Mouse (Mus musculus) C2C12 (cell line): ENCODE results near the gene Stk38. TPM values are rescaled to one million over a fixed set of nuclear protein-coding genes. Genes with fewer than 3 reads are reported as not detected.

Experiments
- H3K27me3 ChIP-seq: one replicate; pipeline ENCODE4 v1.6.1; 2011; ENCODE audit not compliant: control insufficient read depth, insufficient read depth, insufficient read length
- H3K36me3 ChIP-seq: one replicate; pipeline ENCODE4 v1.6.1; 2011; ENCODE audit not compliant: control insufficient read depth, insufficient read depth
- H3K4me3 ChIP-seq: one replicate; pipeline ENCODE4 v1.5.1; 2011; ENCODE audit warnings: mild to moderate bottlenecking, control low read depth; ENCODE audit not compliant: poor library complexity, insufficient read depth, severe bottlenecking
- H3K79me2 ChIP-seq: one replicate; pipeline ENCODE4 v1.6.1; 2011; ENCODE audit not compliant: control insufficient read depth, insufficient read depth
- H3K79me3 ChIP-seq: one replicate; pipeline ENCODE4 v1.6.1; 2011; ENCODE audit warnings: low read depth, control low read depth
- H3ac ChIP-seq: one replicate; pipeline ENCODE3; 2011; ENCODE audit warnings: low read depth; ENCODE audit not compliant: control insufficient read depth, insufficient read length
- CEBPB ChIP-seq: IDR thresholded peaks from one replicate; pipeline ENCODE4 v1.6.1; 2011; ENCODE audit warnings: low read depth, mild to moderate bottlenecking, control low read depth, moderate library complexity
- CTCF ChIP-seq: IDR thresholded peaks from one replicate; pipeline ENCODE4 v1.5.1; 2011; ENCODE audit not compliant: control insufficient read depth, insufficient read depth, insufficient read length
- FOSL1 ChIP-seq: IDR thresholded peaks from one replicate; pipeline ENCODE4 v1.8.0; 2011; ENCODE audit warnings: mild to moderate bottlenecking, low read length; ENCODE audit not compliant: poor library complexity, insufficient read depth, severe bottlenecking
- MAX ChIP-seq: IDR thresholded peaks from one replicate; pipeline ENCODE4 v1.6.1; 2011; ENCODE audit warnings: mild to moderate bottlenecking, control low read depth
- MYOD1 ChIP-seq: IDR thresholded peaks from one replicate; pipeline ENCODE4 v1.6.1; 2011; ENCODE audit warnings: low read depth; ENCODE audit not compliant: control insufficient read depth, insufficient read length
- MYOG ChIP-seq: IDR thresholded peaks from one replicate; pipeline ENCODE4 v1.6.1; 2011; ENCODE audit not compliant: control insufficient read depth, insufficient read length; ENCODE audit errors: extremely low read depth
- USF1 ChIP-seq: IDR thresholded peaks from one replicate; pipeline ENCODE4 v1.6.1; 2011; ENCODE audit warnings: low read depth, mild to moderate bottlenecking, control low read depth, moderate library complexity
- polyA plus RNA-seq: library from polyadenylated mRNA; unstranded; fragments of >200 nt; fragmentation: generic; extraction: Trizol; gene quantifications from one replicate; pipeline ENCODE4 v1.2.1, GENCODE M21; 2012; ENCODE audit warnings: missing spikeins

Gene Stk38
- polyA plus RNA-seq, 1 experiment, result 19.2 TPM

- H3K79me3 ChIP-seq, result no peaks in the 10 kb centered on the region
- no peaks in the 10 kb centered on the region for H3K27me3 ChIP-seq
- H3ac ChIP-seq, result no peak overlapping the region
- H3K4me3 ChIP-seq, result no peak overlapping the region
- peaks cover under 1% of the 10 kb centered on the region for H3K79me2 ChIP-seq
- peaks cover 92% of the 10 kb centered on the region for H3K36me3 ChIP-seq
- TF ChIP-seq CEBPB (no peak), CTCF (no peak), MAX (no peak), MYOD1 (no peak), USF1 (no peak), FOSL1 (no peak), MYOG (no peak)
Observed at GRCm38 (mm10) chr17:28967021-28967610, 40.7 kb downstream of the Stk38 start.

DNA sequence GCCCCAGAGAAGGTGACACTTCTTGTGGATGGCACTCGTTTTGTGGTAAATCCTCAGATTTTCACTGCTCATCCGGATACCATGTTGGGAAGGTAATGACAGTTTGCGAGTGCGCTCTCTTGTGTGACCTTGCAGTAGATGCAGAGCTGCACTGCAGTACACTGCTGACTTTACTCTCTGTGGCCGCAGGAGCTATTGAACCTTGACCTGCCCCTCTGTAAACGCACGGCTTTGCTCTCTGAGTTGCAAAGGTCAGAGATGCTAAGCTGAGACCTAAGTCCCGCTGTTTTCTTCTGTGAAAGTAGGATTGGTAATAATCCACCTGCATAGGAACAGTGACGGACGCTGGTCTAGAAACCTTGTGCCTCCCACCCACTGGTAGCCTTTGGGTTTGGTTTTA is 46.2 kb downstream of the Stk38 start:
- H3ac ChIP-seq, result no peak overlapping the region
- H3K4me3 ChIP-seq, result no peak overlapping the region
- no peaks in the 10 kb centered on the region for H3K27me3 ChIP-seq
- no peak for TF ChIP-seq USF1
- no peak for TF ChIP-seq MAX
- TF ChIP-seq FOSL1, result no peak
- no peak for TF ChIP-seq CEBPB
- TF ChIP-seq CTCF, result no peak
- TF ChIP-seq MYOG, result no peak
- no peak for TF ChIP-seq MYOD1
- H3K79me2 ChIP-seq, result peaks cover 56% of the 10 kb centered on the region
- H3K79me3 ChIP-seq, result peaks cover 36% of the 10 kb centered on the region
- H3K36me3 ChIP-seq, result peaks cover 81% of the 10 kb centered on the region

GRCm38 (mm10) chr17:28960597-28960996 is 47.2 kb downstream of the Stk38 start:
- no peak overlapping the region for H3K4me3 ChIP-seq
- H3ac ChIP-seq, result no peak overlapping the region
- H3K79me3 ChIP-seq, result peaks cover 46% of the 10 kb centered on the region
- H3K79me2 ChIP-seq, result peaks cover 66% of the 10 kb centered on the region
- H3K36me3 ChIP-seq, result peaks cover 71% of the 10 kb centered on the region
- no peaks in the 10 kb centered on the region for H3K27me3 ChIP-seq
- TF ChIP-seq MYOD1, result no peak
- TF ChIP-seq CTCF, result no peak
- TF ChIP-seq USF1, result no peak
- TF ChIP-seq MAX, result no peak
- no peak for TF ChIP-seq CEBPB
- TF ChIP-seq FOSL1, result no peak
- TF ChIP-seq MYOG, result no peak

GRCm38 (mm10) chr17:28954416-28954815 is 53.4 kb downstream of the Stk38 start:
- Histone ChIP-seq H3K79me2 (peaks cover 72% of the 10 kb centered on the region), H3K27me3 (no peaks in the 10 kb centered on the region), H3K79me3 (peaks cover 63% of the 10 kb centered on the region), H3ac (no peak overlapping the region), H3K4me3 (no peak overlapping the region), H3K36me3 (peaks cover 20% of the 10 kb centered on the region)
- no peak for TF ChIP-seq CEBPB
- TF ChIP-seq MAX, result no peak
- no peak for TF ChIP-seq CTCF
- no peak for TF ChIP-seq MYOG
- TF ChIP-seq USF1, result no peak
- TF ChIP-seq MYOD1, result no peak

GRCm38 (mm10) chr17:28953251-28953650 is 54.5 kb downstream of the Stk38 start:
- Histone ChIP-seq H3K36me3 (peaks cover 11% of the 10 kb centered on the region), H3K79me3 (peaks cover 56% of the 10 kb centered on the region), H3K79me2 (peaks cover 60% of the 10 kb centered on the region), H3K4me3 (peak overlapping the region; percentile 82), H3ac (peak overlapping the region; percentile 92), H3K27me3 (no peaks in the 10 kb centered on the region)
- TF ChIP-seq CTCF (no peak), FOSL1 (no peak), MYOD1 (no peak), MYOG (no peak), CEBPB (no peak), MAX (no peak), USF1 (no peak)
